Mouse (Mus musculus): Measurements from ENCODE around the gene Phf12. TPM values are rescaled to one million over a fixed set of nuclear protein-coding genes. Genes with fewer than 3 reads are reported as not detected.

Gene Phf12
- polyA plus RNA-seq, 1 experiment from 2014 or later = 19.6 TPM

GRCm38 (mm10) chr11:78069130-78069529, 86.6 kb downstream of the Phf12 start:
- ATAC-seq (ENCODE audit: insufficient read depth, low FRiP score, low TSS enrichment) (no peak), DNase-seq (ENCODE audit: low spot score) (no peak)
- H3K36me3 ChIP-seq (ENCODE audit: control insufficient read depth, insufficient read depth, low read length) = peaks cover 7% of the 10 kb centered on the region
- H3K4me3 ChIP-seq (ENCODE audit: low read depth, low read length) = no peak overlapping the region
- H3K27me3 ChIP-seq (ENCODE audit: control insufficient read depth, insufficient read depth, low read length) = no peaks in the 10 kb centered on the region
- H3K9me3 ChIP-seq (ENCODE audit: control insufficient read depth, low read length) = no peaks in the 10 kb centered on the region
- H3K27ac ChIP-seq (ENCODE audit: low read depth, low read length) = no peak overlapping the region
- H3K4me2 ChIP-seq (ENCODE audit: low read depth) = no peak overlapping the region
- H3K9ac ChIP-seq (ENCODE audit: low read length) = no peak overlapping the region
- WGBS = 83% methylated on average over 5 of the region's 5 CpGs
- H3K4me1 ChIP-seq (ENCODE audit: control insufficient read depth, insufficient read depth, low read length) = no peaks in the 10 kb centered on the region

- H3K9ac ChIP-seq (ENCODE audit: low read length) = no peak overlapping the region
- H3K27me3 ChIP-seq (ENCODE audit: control insufficient read depth, insufficient read depth, low read length) = no peaks in the 10 kb centered on the region
- no peak overlapping the region for H3K27ac ChIP-seq (ENCODE audit: low read depth, low read length)
- no peak overlapping the region for H3K4me2 ChIP-seq (ENCODE audit: low read depth)
- 90% methylated on average over 6 of the region's 6 CpGs for WGBS
- H3K9me3 ChIP-seq (ENCODE audit: control insufficient read depth, low read length) = no peaks in the 10 kb centered on the region
- no peak overlapping the region for H3K4me3 ChIP-seq (ENCODE audit: low read depth, low read length)
- no peaks in the 10 kb centered on the region for H3K4me1 ChIP-seq (ENCODE audit: control insufficient read depth, insufficient read depth, low read length)
- ATAC-seq (ENCODE audit: insufficient read depth, low FRiP score, low TSS enrichment) (no peak), DNase-seq (ENCODE audit: low spot score) (no peak)
- H3K36me3 ChIP-seq (ENCODE audit: control insufficient read depth, insufficient read depth, low read length) = peaks cover 9% of the 10 kb centered on the region
Observed at GRCm38 (mm10) chr11:78069646-78070045, 87.1 kb downstream of the Phf12 start.

GRCm38 (mm10) chr11:78071938-78072337, 89.4 kb downstream of the Phf12 start:
- H3K9me3 ChIP-seq (ENCODE audit: control insufficient read depth, low read length) = no peaks in the 10 kb centered on the region
- DNase-seq (ENCODE audit: low spot score) = no peak
- H3K36me3 ChIP-seq (ENCODE audit: control insufficient read depth, insufficient read depth, low read length) = peaks cover 14% of the 10 kb centered on the region
- H3K27ac ChIP-seq (ENCODE audit: low read depth, low read length) = no peak overlapping the region
- no peak overlapping the region for H3K4me3 ChIP-seq (ENCODE audit: low read depth, low read length)
- H3K9ac ChIP-seq (ENCODE audit: low read length) = no peak overlapping the region
- ATAC-seq (ENCODE audit: insufficient read depth, low FRiP score, low TSS enrichment) = no peak
- WGBS = 81% methylated on average over 5 of the region's 5 CpGs
- H3K4me2 ChIP-seq (ENCODE audit: low read depth) = no peak overlapping the region
- no peaks in the 10 kb centered on the region for H3K4me1 ChIP-seq (ENCODE audit: control insufficient read depth, insufficient read depth, low read length)
- no peaks in the 10 kb centered on the region for H3K27me3 ChIP-seq (ENCODE audit: control insufficient read depth, insufficient read depth, low read length)

GRCm38 (mm10) chr11:78072425-78073130, 90.0 kb downstream of the Phf12 start:
- no peak for ATAC-seq (ENCODE audit: insufficient read depth, low FRiP score, low TSS enrichment)
- Histone ChIP-seq H3K4me3 (ENCODE audit: low read depth, low read length) (no peak overlapping the region), H3K9me3 (ENCODE audit: control insufficient read depth, low read length) (no peaks in the 10 kb centered on the region), H3K27ac (ENCODE audit: low read depth, low read length) (no peak overlapping the region), H3K4me2 (ENCODE audit: low read depth) (no peak overlapping the region), H3K4me1 (ENCODE audit: control insufficient read depth, insufficient read depth, low read length) (no peaks in the 10 kb centered on the region), H3K36me3 (ENCODE audit: control insufficient read depth, insufficient read depth, low read length) (peaks cover 14% of the 10 kb centered on the region), H3K9ac (ENCODE audit: low read length) (no peak overlapping the region), H3K27me3 (ENCODE audit: control insufficient read depth, insufficient read depth, low read length) (no peaks in the 10 kb centered on the region)
- WGBS = 39% methylated on average over 6 of the region's 6 CpGs
- no peak for DNase-seq (ENCODE audit: low spot score)

- ATAC-seq (ENCODE audit: insufficient read depth, low FRiP score, low TSS enrichment) (no peak), DNase-seq (ENCODE audit: low spot score) (no peak)
- Histone ChIP-seq H3K36me3 (ENCODE audit: control insufficient read depth, insufficient read depth, low read length) (peaks cover 14% of the 10 kb centered on the region), H3K9me3 (ENCODE audit: control insufficient read depth, low read length) (no peaks in the 10 kb centered on the region), H3K27ac (ENCODE audit: low read depth, low read length) (no peak overlapping the region), H3K4me2 (ENCODE audit: low read depth) (no peak overlapping the region), H3K9ac (ENCODE audit: low read length) (no peak overlapping the region), H3K4me1 (ENCODE audit: control insufficient read depth, insufficient read depth, low read length) (no peaks in the 10 kb centered on the region), H3K27me3 (ENCODE audit: control insufficient read depth, insufficient read depth, low read length) (no peaks in the 10 kb centered on the region), H3K4me3 (ENCODE audit: low read depth, low read length) (no peak overlapping the region)
- 93% methylated on average over 9 of the region's 9 CpGs for WGBS
Observed at GRCm38 (mm10) chr11:78073577-78074276, 91.2 kb downstream of the Phf12 start.

- Histone ChIP-seq H3K4me3 (ENCODE audit: low read depth, low read length) (no peak overlapping the region), H3K4me1 (ENCODE audit: control insufficient read depth, insufficient read depth, low read length) (no peaks in the 10 kb centered on the region), H3K27me3 (ENCODE audit: control insufficient read depth, insufficient read depth, low read length) (no peaks in the 10 kb centered on the region), H3K27ac (ENCODE audit: low read depth, low read length) (no peak overlapping the region), H3K4me2 (ENCODE audit: low read depth) (no peak overlapping the region), H3K9me3 (ENCODE audit: control insufficient read depth, low read length) (no peaks in the 10 kb centered on the region), H3K9ac (ENCODE audit: low read length) (no peak overlapping the region), H3K36me3 (ENCODE audit: control insufficient read depth, insufficient read depth, low read length) (peaks cover 14% of the 10 kb centered on the region)
- no peak for ATAC-seq (ENCODE audit: insufficient read depth, low FRiP score, low TSS enrichment)
- DNase-seq (ENCODE audit: low spot score) = no peak
- 87% methylated on average over 2 of the region's 2 CpGs for WGBS
Observed at GRCm38 (mm10) chr11:78074277-78074652, 91.7 kb downstream of the Phf12 start.

GRCm38 (mm10) chr11:78074666-78075065, 92.1 kb downstream of the Phf12 start:
- 88% methylated on average over 4 of the region's 4 CpGs for WGBS
- Histone ChIP-seq H3K27me3 (ENCODE audit: control insufficient read depth, insufficient read depth, low read length) (no peaks in the 10 kb centered on the region), H3K4me3 (ENCODE audit: low read depth, low read length) (no peak overlapping the region), H3K9ac (ENCODE audit: low read length) (no peak overlapping the region), H3K36me3 (ENCODE audit: control insufficient read depth, insufficient read depth, low read length) (peaks cover 14% of the 10 kb centered on the region), H3K27ac (ENCODE audit: low read depth, low read length) (no peak overlapping the region), H3K4me1 (ENCODE audit: control insufficient read depth, insufficient read depth, low read length) (peaks cover 3% of the 10 kb centered on the region; the same call in 1 of the 2 replicates), H3K4me2 (ENCODE audit: low read depth) (no peak overlapping the region), H3K9me3 (ENCODE audit: control insufficient read depth, low read length) (no peaks in the 10 kb centered on the region)
- DNase-seq (ENCODE audit: low spot score) (no peak), ATAC-seq (ENCODE audit: insufficient read depth, low FRiP score, low TSS enrichment) (no peak)
